Mouse (Mus musculus) ES-CJ7 (cell line): ENCODE results near the gene Hist1h2bg.

Experiments used
- DNase-seq: peaks from one replicate; pipeline ENCODE4 v3.0.0; 2011; ENCODE audit warnings: low read depth, low spot score

The Hist1h2bg gene

DNA sequence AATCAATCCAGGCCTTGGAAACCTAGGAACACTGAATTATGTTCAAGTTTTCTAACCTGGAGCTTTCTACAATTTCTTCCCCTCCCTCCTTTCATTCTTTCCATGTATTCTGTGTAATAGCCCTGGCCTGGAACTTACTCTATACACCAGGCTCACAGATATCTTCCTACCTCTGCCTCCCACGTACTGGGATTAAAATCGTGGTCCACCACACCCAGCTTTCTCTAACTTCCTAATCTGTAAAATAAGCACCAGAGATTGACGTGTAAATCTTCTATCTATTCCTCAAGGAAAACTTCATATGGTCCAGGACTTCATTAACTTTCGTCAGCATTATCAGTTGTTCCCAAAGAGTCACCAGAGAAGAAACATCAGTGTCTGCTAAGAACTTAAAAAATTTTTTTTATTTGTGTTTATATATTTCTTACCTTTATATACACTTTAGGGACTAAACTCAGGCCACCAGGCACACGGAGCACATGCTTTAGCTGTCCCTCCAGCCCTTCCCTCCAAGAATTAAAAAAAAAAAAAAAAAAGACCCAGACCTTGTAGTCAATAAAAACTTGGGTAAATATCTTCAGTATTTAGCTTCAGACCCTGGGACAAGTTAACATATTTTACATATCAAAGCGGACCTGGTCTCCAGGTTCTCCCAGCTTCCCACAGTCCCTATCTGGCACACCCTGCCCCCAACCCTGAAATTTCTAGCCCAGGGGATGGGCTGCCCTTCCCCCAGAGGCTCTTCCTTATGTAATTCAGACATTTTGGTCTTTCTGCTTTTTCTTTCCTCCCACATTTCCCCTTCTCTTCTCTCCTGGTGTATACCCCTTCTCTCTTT, 11.2 kb downstream of the Hist1h2bg start:
- peak; percentile 90 for DNase-seq

GRCm38 (mm10) chr13:23583387-23584068, 12.3 kb downstream of the Hist1h2bg start:
- DNase-seq = no peak

DNA sequence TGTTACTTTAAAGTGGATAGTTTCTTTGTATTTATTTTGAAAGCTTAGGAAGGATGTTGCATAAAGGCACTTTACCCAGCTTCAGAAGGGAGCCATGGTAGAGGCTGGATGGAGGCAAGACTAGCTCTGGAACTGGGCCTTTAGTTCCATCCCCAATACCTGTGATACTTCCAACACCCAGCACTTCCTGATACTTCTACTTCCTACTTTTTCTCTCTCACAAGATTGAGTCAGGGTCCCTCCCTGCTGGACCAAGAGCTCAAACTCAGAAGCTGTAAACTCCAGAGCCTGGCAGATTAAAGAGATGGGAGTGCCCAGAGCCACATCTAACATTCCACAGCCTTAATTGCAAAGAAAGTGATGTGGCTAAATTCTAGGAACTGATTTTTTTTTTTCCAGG, 13.1 kb downstream of the Hist1h2bg start:
- DNase-seq = peak; percentile 54

GRCm38 (mm10) chr13:23585029-23585441, 13.8 kb downstream of the Hist1h2bg start:
- DNase-seq = peak; percentile 88

DNA sequence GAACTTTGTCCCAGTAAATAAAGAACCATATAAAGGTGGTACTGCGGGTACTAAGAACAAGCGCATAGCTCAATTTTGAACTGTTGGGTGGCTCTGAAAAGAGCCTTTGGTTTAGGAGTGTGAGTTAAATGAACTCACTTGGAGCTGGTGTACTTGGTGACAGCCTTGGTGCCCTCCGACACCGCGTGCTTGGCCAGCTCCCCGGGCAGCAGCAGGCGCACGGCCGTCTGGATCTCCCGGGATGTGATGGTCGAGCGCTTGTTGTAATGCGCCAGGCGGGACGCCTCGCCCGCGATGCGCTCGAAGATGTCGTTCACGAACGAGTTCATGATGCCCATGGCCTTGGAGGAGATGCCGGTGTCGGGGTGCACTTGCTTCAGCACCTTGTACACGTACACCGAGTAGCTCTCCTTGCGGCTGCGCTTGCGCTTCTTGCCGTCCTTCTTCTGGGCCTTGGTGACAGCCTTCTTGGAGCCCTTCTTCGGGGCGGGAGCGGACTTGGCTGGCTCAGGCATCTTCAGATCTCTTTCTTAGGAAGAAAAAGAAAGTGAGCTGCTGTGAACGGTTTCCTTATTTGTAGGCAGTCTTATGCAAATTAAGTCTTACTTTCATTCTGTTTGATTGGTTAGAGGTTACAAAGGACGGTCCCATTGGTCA, 14.4 kb downstream of the Hist1h2bg start:
- DNase-seq = peak; percentile 96

GRCm38 (mm10) chr13:23586099-23586939, 15.1 kb downstream of the Hist1h2bg start:
- peak; percentile 89 for DNase-seq

DNA sequence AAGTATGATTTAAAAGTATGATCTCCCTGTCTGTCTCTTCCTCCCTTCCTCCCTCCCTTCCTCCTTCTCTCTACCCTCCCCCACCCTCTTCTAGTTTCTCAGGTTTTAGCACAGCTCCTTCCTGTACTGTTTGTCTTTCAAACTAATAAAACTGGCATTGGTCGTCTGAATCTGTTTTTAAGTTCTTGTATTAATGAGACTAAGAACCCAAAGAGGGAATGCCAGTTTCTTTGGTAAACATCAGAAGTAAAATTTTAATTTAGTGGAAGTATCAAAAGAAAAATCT, 15.7 kb downstream of the Hist1h2bg start:
- DNase-seq = no peak

DNA sequence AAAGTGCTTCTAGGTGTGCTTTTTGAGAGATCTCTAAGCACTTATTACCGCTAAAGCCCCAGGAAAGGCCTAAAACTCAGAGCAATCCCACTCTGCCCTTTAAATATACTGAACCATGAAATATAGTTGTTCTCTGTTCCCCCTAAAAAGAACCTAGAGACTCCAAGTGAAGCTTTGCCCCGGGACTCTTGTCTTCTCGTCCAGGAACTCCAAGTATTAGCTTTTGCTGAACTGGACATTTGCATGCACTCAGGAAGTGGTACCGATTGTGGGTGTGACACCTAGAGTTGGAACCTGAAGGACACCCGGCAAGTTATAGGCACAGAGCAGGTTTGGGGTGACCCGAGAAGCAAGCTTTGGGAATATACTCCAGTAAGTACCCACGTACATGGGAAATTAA, 20.0 kb downstream of the Hist1h2bg start:
- no peak for DNase-seq

DNA sequence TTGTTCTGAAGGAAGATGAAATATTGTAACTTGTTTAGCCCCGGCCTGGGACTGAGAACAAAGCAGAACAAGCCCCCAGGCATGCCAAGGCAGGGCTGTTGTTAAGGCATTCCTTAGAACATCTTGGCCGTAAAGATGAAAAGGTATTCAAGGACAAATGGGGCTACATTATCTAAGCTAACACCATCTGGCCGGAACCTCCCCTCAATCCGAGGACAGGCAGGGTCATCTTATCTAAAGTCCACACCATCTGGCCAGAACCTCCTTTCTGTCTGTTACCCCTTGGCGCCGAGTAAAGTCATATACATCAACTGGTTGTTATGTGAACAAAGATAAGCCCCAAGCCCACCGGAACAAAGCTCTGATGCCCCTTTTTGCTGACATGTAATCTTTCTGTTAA, 20.7 kb downstream of the Hist1h2bg start:
- peak; percentile 58 for DNase-seq

- DNase-seq = no peak
Observed at GRCm38 (mm10) chr13:23592614-23593013, 21.4 kb downstream of the Hist1h2bg start.

DNA sequence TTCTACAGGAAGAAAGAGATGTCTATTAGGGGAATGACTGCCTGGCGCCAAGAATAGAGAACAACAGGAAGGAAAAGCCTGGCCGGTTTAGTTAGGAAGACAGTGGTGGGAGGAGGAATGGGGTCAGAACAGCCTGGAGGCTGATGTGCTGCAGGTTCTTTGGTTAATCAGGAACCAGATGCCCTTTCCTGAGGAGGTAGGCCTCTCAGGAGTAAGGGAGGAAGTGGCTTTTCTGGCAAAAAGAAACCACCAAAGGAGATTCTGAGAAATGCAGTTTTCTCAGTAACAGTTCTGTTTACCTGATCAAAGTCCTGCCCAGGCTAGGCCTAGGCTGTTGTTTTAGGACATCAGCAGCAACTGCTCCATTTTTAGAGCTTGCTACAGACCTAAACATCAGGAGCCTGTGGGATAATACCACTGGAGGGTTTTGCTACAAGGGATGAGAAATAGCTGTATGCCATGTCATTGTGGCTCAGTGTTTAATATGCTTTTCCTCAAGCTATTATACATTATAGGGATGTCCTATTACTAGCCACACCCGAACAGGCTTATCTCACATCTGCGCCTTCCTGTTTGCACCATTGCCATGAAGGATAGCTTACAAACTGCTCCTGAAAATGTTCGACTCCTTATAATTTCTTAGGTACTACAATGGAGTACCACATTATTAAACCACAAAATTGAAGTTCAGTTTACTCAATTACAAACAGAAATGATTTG, 22.0 kb downstream of the Hist1h2bg start:
- no peak for DNase-seq

DNA sequence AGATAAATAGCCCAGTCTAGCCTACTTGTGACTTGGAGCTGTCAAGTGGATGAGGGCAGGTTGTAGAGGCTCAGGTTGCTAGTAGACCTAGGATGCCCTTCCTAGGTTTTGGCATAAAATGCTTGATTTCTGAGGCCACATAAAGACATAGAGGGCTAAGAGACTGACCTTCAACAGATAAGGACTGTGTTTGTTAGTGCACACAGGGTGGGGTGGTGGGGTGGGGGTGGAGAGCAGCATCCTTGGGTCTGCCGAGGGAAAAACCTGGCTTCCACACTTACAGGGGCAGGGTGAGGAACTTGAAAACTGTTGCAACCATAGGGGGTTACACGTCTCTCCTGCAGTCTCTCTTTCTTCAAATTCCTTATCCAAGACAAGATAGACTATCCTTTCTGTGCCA, 24.0 kb downstream of the Hist1h2bg start:
- peak; percentile 38 for DNase-seq

DNA sequence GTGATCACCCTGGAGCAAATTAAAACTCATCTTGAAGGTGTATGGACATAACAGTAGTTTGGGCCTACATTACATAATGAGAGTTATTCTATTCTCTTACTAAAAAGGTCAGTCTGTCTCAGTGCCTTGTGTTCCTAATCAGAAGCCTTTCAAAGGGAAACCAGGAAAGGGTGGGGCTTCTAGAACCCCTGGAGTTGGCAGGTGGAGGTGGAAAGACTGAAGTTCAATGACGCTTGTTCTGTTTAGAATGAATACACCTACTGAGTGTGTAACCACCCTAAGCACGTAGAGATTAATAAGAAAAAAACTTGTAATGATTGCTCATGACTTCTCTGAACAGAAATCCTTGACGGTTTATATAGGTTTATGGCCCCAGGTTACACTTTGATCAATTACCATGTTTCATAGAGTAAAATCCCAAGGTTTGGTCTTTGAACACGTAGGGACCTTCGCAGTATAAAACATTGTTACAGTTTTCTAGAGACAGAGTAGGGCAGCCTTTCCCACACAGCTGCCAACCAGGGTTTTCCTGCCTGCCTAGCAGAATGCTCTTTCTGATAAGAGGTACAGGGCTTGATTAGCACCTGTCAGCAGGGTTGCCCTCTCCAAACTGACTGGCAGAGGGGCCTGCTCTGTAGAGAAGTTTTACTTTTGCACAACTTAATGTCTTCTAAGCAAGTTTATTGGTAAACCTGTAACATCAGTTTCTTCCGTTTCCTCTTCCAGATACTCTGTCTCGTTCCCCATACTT, 24.6 kb downstream of the Hist1h2bg start:
- peak; percentile 77 for DNase-seq

DNA sequence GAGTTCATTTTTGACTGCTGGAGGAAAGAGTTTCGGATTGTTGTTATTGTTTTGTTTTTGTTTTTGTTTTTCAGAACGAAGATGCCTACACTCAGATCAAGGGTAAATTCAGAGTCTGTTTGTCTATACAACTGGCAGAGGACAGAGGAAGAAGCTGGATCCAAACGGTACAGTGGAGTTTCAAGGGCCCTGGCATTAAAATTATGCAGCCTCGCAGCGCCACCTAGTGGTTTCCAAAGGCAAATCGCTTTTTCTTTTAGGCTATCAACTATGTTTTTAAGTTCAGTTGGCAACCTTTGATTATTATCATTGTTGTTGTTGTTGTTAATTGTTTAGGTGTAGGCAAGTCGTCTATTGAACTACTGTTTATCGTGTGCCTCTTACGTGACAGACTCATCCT, 26.8 kb downstream of the Hist1h2bg start:
- DNase-seq = peak; percentile 79

- DNase-seq = no peak
Observed at GRCm38 (mm10) chr13:23603182-23603699, 32.0 kb downstream of the Hist1h2bg start.

GRCm38 (mm10) chr13:23604452-23604851, 33.3 kb downstream of the Hist1h2bg start:
- no peak for DNase-seq

DNA sequence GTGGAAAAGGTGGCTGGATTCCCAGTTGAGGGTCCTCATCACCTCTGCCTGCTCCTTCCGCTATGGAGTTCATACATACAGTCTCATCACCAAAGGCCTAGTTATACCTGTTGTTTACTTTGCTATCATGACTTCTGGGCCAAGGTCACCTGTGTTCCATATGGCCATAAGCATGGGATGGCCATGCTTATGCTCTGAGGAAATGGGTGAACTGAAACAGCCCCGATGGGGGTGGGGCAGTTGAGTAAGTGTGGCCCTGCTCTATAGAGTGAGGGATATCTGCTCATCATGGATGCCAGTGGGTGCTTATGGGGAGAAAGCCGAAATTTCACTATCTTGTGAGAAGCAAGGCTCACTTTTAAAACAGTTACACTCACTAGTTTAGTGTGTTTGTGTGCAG, 33.9 kb downstream of the Hist1h2bg start:
- DNase-seq = no peak

DNA sequence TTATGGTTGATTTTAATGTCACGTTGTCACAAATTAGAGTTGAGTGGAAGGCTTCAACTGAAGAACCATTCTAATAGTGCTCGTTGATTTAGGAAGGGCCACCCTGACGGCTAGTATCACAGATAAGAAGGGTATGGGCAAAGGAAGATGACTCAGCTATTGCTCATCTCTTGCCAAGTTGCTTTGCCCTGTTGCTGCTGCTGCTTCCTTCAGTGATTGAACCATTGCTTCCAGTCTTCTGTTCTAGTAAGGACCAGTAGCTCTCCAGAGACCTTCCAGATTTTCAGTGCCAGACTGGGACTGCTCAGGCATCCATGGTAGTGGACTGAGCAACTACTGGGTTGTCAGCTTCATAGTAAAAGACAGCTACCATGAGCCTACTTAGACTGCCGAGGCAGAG, 38.0 kb downstream of the Hist1h2bg start:
- no peak for DNase-seq

DNA sequence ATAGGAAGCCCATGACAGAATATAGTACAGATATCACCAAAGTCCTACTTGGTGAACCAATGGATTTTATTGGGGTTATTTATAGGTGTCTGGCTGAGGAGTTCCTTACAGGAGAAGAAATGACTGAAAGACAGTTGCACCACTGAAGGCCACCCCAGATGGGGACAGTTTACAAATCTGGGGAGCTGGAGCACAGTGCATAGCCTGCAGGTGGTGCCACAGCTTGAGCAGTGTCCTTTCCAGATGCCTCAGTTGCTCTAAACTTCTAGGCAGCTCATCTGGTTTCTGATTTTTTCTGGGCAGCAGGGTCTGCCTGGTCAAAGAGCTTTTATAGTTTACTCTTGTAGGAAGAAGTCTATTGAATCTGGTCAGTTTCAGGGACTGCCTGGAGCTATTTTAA, 38.6 kb downstream of the Hist1h2bg start:
- DNase-seq = no peak

DNA sequence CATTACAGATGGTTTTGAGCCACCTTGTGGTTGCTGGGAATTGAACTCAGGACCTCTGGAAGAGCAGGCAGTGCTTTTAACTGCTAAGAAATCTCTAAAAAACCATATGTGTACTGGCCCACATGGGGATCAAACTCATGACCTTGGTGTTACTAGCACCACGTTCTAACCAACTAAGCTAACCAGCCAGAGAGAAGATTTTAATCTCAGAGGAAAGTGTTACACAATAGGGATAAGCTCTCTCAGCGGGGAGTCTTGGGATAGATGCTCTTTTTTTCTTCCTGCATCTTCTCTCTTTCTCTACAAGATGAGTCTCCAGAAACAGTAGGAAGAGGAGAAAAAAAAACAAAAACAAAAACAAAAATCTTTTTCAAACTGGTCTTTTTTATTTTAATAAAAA, 39.2 kb downstream of the Hist1h2bg start:
- peak; percentile 29 for DNase-seq
